Mouse (Mus musculus): ENCODE data around the gene Cyren.

DNA sequence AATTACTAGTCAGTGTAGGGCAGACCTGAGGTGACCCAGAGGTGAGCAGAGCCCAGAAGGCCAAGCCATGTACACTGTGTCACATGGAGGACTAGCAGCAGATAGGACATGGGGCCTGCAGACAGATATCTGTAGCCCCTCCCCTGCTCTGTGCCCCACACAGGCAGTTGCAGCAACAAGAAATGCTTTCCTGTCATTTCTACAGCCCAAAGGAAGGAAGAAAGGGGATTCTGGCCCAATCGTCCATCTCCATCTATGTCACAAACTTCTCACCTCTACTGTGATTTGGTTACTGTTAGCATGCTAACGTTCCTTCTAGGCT lies 1.1 kb downstream of the Cyren start:
- TF ChIP-seq CTCF (conservative IDR thresholded peaks at IDR 0.05 in 1 of 2, IDR thresholded peaks at IDR 0.05 in 1 of 2; ENCODE audit: low read depth in 2 of 2, low read length in 2 of 2) (no peak), ZNF384 (IDR thresholded peaks at IDR 0.05; ENCODE audit: low read depth, low read length) (no peak), EP300 (IDR thresholded peaks at IDR 0.05; ENCODE audit: low read length) (no peak), E2F4 (IDR thresholded peaks at IDR 0.05; ENCODE audit: insufficient replicate concordance, low read depth, low read length) (no peak), MAX (IDR thresholded peaks at IDR 0.05; ENCODE audit: low read length) (no peak), POLR2A (IDR thresholded peaks at IDR 0.05; ENCODE audit: low read depth, low read length) (no peak), NELFE (IDR thresholded peaks at IDR 0.05; ENCODE audit: low read depth, low read length) (no peak), SIN3A (IDR thresholded peaks at IDR 0.05; ENCODE audit: low read length) (no peak), SMC3 (IDR thresholded peaks at IDR 0.05; ENCODE audit: low read depth, low read length) (no peak), ZC3H11A (IDR thresholded peaks at IDR 0.05; ENCODE audit: low read depth, low read length) (no peak)
